Mouse (Mus musculus) CH12.LX (cell line): ENCODE data around the gene Gm45618. TPM values are rescaled to one million over a fixed set of nuclear protein-coding genes. Genes with fewer than 3 reads are reported as not detected.

Source experiments
- DNase-seq: peaks from one replicate; pipeline ENCODE4 v3.0.0-alpha.2; 2013; ENCODE audit errors: extremely low read depth
- H3K27ac ChIP-seq: 2 replicates; pipeline ENCODE4 v1.5.1; 2012; ENCODE audit warnings: low read depth, mild to moderate bottlenecking, control low read depth, moderate library complexity; ENCODE audit not compliant: insufficient read depth
- H3K27me3 ChIP-seq: replicated peaks from 2 replicates; pipeline ENCODE3; 2012; ENCODE audit warnings: inconsistent platforms
- H3K36me3 ChIP-seq, 2 experiments: replicated peaks in 1 of 2; 2 replicates each; pipeline versions ENCODE3 to v1.6.1; 2012; ENCODE audit warnings: inconsistent platforms in 1 of 2, low read length in 1 of 2, mild to moderate bottlenecking in 1 of 2, mixed read lengths in 1 of 2, moderate library complexity in 1 of 2; ENCODE audit not compliant: control insufficient read depth in 1 of 2, insufficient read depth in 1 of 2
- H3K4me1 ChIP-seq, 2 experiments: 2 replicates each; pipeline ENCODE4 v1.6.1; 2012; ENCODE audit warnings: inconsistent platforms in 1 of 2, moderate library complexity in 1 of 2; ENCODE audit not compliant: insufficient read depth in 2 of 2, control insufficient read depth in 1 of 2
- H3K4me2 ChIP-seq: 2 replicates; pipeline ENCODE4 v1.6.1; 2012; ENCODE audit warnings: low read depth, mild to moderate bottlenecking, control low read depth; ENCODE audit not compliant: poor library complexity, insufficient read depth, severe bottlenecking
- H3K4me3 ChIP-seq, 3 experiments: fragments of 150-350 bp in 1 of 3; sonication (generic) in 1 of 3; replicated peaks in 1 of 3; 2 replicates each; pipeline versions ENCODE3 to v1.5.1; 2011 to 2012; ENCODE audit warnings: low read depth in 2 of 3, low read length in 2 of 3, mild to moderate bottlenecking in 2 of 3, moderate library complexity in 2 of 3, control low read depth in 1 of 3, improper control_type of control experiment in 1 of 3, inconsistent platforms in 1 of 3, mixed read lengths in 1 of 3; ENCODE audit not compliant: poor library complexity in 1 of 3
- H3K79me2 ChIP-seq: replicated peaks from 2 replicates; pipeline ENCODE4 v1.6.1; 2012; ENCODE audit warnings: mild to moderate bottlenecking, moderate library complexity; ENCODE audit not compliant: control insufficient read depth, poor library complexity, insufficient read depth, severe bottlenecking; ENCODE audit errors: extremely low read depth
- H3K9ac ChIP-seq: 2 replicates; pipeline ENCODE4 v1.6.1; 2012; ENCODE audit warnings: low read depth, mild to moderate bottlenecking, control low read depth, moderate library complexity; ENCODE audit not compliant: insufficient read depth
- H3K9me3 ChIP-seq: replicated peaks from 2 replicates; pipeline ENCODE3; 2012; ENCODE audit warnings: low read length, inconsistent platforms, mixed read lengths
- BHLHE40 ChIP-seq: IDR thresholded peaks from 2 replicates; pipeline ENCODE4 v1.6.1; 2011; ENCODE audit warnings: mild to moderate bottlenecking, low read depth, low read length, improper control_type of control experiment
- CHD1 ChIP-seq: IDR thresholded peaks from 2 replicates; pipeline ENCODE4 v1.6.1; 2012; ENCODE audit warnings: low read depth, low read length, improper control_type of control experiment, inconsistent platforms
- CHD2 ChIP-seq: IDR thresholded peaks from 2 replicates; pipeline ENCODE4 v1.6.1; 2011; ENCODE audit warnings: low read length, improper control_type of control experiment
- E2F4 ChIP-seq: IDR thresholded peaks from 2 replicates; pipeline ENCODE4 v1.6.1; 2011; ENCODE audit warnings: low read depth, low read length, improper control_type of control experiment; ENCODE audit not compliant: insufficient replicate concordance
- ELF1 ChIP-seq: IDR thresholded peaks from 2 replicates; pipeline ENCODE4 v1.6.1; 2014; ENCODE audit warnings: low read depth, mild to moderate bottlenecking, inconsistent platforms, low read length, improper control_type of control experiment
- EP300 ChIP-seq: IDR thresholded peaks from 2 replicates; pipeline ENCODE4 v1.6.1; 2011; ENCODE audit warnings: low read length, improper control_type of control experiment
- ETS1 ChIP-seq: conservative IDR thresholded peaks from 2 replicates; pipeline ENCODE4 v1.6.1; 2012; ENCODE audit warnings: low read depth, mild to moderate bottlenecking, inconsistent platforms, low read length, improper control_type of control experiment, moderate library complexity
- GABPA ChIP-seq: IDR thresholded peaks from 2 replicates; pipeline ENCODE4 v1.6.1; 2012; ENCODE audit warnings: low read depth, low read length, improper control_type of control experiment, inconsistent platforms; ENCODE audit not compliant: insufficient replicate concordance
- HCFC1 ChIP-seq: IDR thresholded peaks from 2 replicates; pipeline ENCODE4 v1.6.1; 2012; ENCODE audit warnings: low read depth, mild to moderate bottlenecking, inconsistent platforms, low read length, improper control_type of control experiment
- IRF4 ChIP-seq: IDR thresholded peaks from 2 replicates; pipeline ENCODE4 v1.6.1; 2014; ENCODE audit warnings: low read depth, mild to moderate bottlenecking, inconsistent platforms, low read length, improper control_type of control experiment
- JUN ChIP-seq: IDR thresholded peaks from 2 replicates; pipeline ENCODE4 v1.6.1; 2011; ENCODE audit warnings: low read depth, mild to moderate bottlenecking, low read length, improper control_type of control experiment, moderate library complexity; ENCODE audit not compliant: insufficient read depth
- JUND ChIP-seq: conservative IDR thresholded peaks from 2 replicates; pipeline ENCODE4 v1.6.1; 2011; ENCODE audit warnings: low read depth, low read length, improper control_type of control experiment
- MAFK ChIP-seq: IDR thresholded peaks from 2 replicates; pipeline ENCODE4 v1.6.1; 2011; ENCODE audit warnings: low read length, improper control_type of control experiment; ENCODE audit not compliant: insufficient replicate concordance
- MAX ChIP-seq: IDR thresholded peaks from 2 replicates; pipeline ENCODE4 v1.6.1; 2011; ENCODE audit warnings: low read length, improper control_type of control experiment
- MAZ ChIP-seq: IDR thresholded peaks from 2 replicates; pipeline ENCODE4 v1.6.1; 2012; ENCODE audit warnings: low read depth, mild to moderate bottlenecking, inconsistent platforms, low read length, improper control_type of control experiment, moderate library complexity
- MEF2A ChIP-seq: IDR thresholded peaks from 2 replicates; pipeline ENCODE4 v1.6.1; 2014; ENCODE audit warnings: low read depth, mild to moderate bottlenecking, inconsistent platforms, low read length, improper control_type of control experiment, borderline replicate concordance
- NELFE ChIP-seq: IDR thresholded peaks from 2 replicates; pipeline ENCODE4 v1.6.1; 2011; ENCODE audit warnings: low read depth, low read length, improper control_type of control experiment
- PAX5 ChIP-seq: IDR thresholded peaks from 2 replicates; pipeline ENCODE4 v1.6.1; 2012; ENCODE audit warnings: low read length, inconsistent platforms, mixed read lengths
- RCOR1 ChIP-seq: conservative IDR thresholded peaks from 2 replicates; pipeline ENCODE4 v1.6.1; 2012; ENCODE audit warnings: low read depth, mild to moderate bottlenecking, inconsistent platforms, low read length, improper control_type of control experiment
- SIN3A ChIP-seq: IDR thresholded peaks from 2 replicates; pipeline ENCODE4 v1.6.1; 2012; ENCODE audit warnings: low read length, improper control_type of control experiment, inconsistent platforms
- SMC3 ChIP-seq: IDR thresholded peaks from 2 replicates; pipeline ENCODE4 v1.6.1; 2011; ENCODE audit warnings: low read depth, low read length, improper control_type of control experiment
- TBP ChIP-seq: conservative IDR thresholded peaks from 2 replicates; pipeline ENCODE4 v1.6.1; 2011; ENCODE audit warnings: low read depth, low read length, improper control_type of control experiment
- TCF12 ChIP-seq: IDR thresholded peaks from 2 replicates; pipeline ENCODE4 v1.6.1; 2014; ENCODE audit warnings: low read depth, mild to moderate bottlenecking, inconsistent platforms, low read length, improper control_type of control experiment
- UBTF ChIP-seq: IDR thresholded peaks from 2 replicates; pipeline ENCODE4 v1.6.1; 2012; ENCODE audit warnings: low read depth, mild to moderate bottlenecking, inconsistent platforms, low read length, improper control_type of control experiment, moderate library complexity
- USF2 ChIP-seq: conservative IDR thresholded peaks from 2 replicates; pipeline ENCODE4 v1.6.1; 2011; ENCODE audit warnings: low read depth, low read length, improper control_type of control experiment
- ZC3H11A ChIP-seq: IDR thresholded peaks from 2 replicates; pipeline ENCODE4 v1.6.1; 2012; ENCODE audit warnings: low read depth, mild to moderate bottlenecking, inconsistent platforms, low read length, improper control_type of control experiment
- ZKSCAN1 ChIP-seq: IDR thresholded peaks from 2 replicates; pipeline ENCODE4 v1.6.1; 2012; ENCODE audit warnings: low read depth, inconsistent platforms, low read length, improper control_type of control experiment, borderline replicate concordance
- dilution Hi-C: fragments of 300-500 bp; cut with MboI; formaldehyde crosslinking; loops from 2 replicates; pipeline ENCODE4 v1.14.3; 2020; ENCODE audit warnings: low sequenced_read_pairs; ENCODE audit not compliant: extremely low pct_unique_long_range_greater_than_20kb, extremely low pct_ligation_motif_present
- in situ Hi-C: fragments of 300-500 bp; cut with MboI; formaldehyde crosslinking; loops from 3 replicates; pipeline ENCODE4 v1.14.3; 2019; ENCODE audit warnings: low sequenced_read_pairs, low pct_ligation_motif_present, low pct_unique_long_range_greater_than_20kb, mixed read lengths
- polyA plus RNA-seq: library from polyadenylated mRNA; unstranded; fragments of >175 nt; gene quantifications from 2 replicates; pipeline ENCODE4 v1.2.1, GENCODE M21; 2012; ENCODE audit warnings: low read depth; ENCODE audit not compliant: insufficient read length
- total RNA-seq, 2 experiments: library from RNA; depleted of rRNA; stranded (reverse); fragments of 300-350 nt in 1 of 2; fragments of >200 nt in 1 of 2; gene quantifications; 2 replicates each; pipeline ENCODE4 v1.2.3; 2012 to 2014

Gene Gm45618
- total and polyA plus RNA-seq, 3 experiments = not detected

DNA sequence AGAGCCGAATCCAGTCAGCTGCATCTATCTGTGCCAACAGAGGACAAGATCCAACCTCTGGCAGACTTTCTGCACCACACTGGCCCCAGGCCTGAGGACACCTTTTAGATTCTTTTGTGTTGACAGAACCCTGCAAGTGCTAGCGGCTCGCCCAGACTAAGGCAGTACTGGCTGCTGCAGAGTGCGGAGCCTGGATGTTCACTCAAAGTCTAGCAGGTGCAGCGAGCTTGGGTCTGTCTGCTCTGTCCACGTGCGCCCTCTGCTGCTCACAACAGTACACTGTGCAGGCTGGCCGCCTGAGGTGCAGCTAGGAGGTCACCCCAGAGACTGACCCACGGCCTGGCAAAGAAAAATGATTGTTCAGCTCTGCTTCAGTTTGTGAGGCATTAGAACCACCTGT is 22.8 kb downstream of the Gm45618 start (continued):
- TF ChIP-seq MAFK (no peak), RCOR1 (no peak), ZC3H11A (no peak), MAX (peak; percentile 66), JUN (no peak), SIN3A (no peak)

DNA sequence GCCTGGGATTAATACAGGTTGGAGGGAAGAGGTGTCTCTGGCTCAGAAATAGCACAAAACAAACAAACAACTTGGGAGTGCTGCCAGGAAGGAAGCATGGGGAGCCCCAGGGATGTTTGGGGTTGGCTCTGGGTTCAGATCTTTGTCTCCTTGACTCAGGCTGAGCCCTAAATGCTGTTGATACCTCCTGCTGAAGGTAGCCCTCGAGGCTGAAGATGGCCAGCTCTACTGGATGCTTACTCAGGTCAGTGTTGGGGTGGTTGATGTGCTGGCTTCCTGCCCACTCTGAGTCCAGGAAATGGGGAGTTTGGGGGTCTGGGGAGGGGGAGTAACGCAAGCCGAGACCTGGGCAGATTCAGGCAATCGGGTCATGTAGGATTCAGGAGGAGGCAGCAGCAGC is 23.8 kb downstream of the Gm45618 start:
- Histone ChIP-seq H3K4me2 (no peak overlapping the region), H3K4me1 (peaks cover 5 to 19% of the 10 kb centered on the region in 2 experiments; a peak in 3 of 4 replicates), H3K27me3 (peaks cover 94% of the 10 kb centered on the region), H3K9ac (no peak overlapping the region), H3K36me3 (no peaks in the 10 kb centered on the region), H3K79me2 (no peaks in the 10 kb centered on the region), H3K9me3 (no peaks in the 10 kb centered on the region), H3K27ac (no peak overlapping the region), H3K4me3 (no peak overlapping the region)
- in situ Hi-C loops = no loop called here
- DNase-seq = no peak
- dilution Hi-C loops = no loop called here
- TF ChIP-seq CHD1 (no peak), SIN3A (no peak), USF2 (no peak), JUND (no peak), RCOR1 (no peak), IRF4 (no peak), ZKSCAN1 (no peak), MEF2A (no peak)

DNA sequence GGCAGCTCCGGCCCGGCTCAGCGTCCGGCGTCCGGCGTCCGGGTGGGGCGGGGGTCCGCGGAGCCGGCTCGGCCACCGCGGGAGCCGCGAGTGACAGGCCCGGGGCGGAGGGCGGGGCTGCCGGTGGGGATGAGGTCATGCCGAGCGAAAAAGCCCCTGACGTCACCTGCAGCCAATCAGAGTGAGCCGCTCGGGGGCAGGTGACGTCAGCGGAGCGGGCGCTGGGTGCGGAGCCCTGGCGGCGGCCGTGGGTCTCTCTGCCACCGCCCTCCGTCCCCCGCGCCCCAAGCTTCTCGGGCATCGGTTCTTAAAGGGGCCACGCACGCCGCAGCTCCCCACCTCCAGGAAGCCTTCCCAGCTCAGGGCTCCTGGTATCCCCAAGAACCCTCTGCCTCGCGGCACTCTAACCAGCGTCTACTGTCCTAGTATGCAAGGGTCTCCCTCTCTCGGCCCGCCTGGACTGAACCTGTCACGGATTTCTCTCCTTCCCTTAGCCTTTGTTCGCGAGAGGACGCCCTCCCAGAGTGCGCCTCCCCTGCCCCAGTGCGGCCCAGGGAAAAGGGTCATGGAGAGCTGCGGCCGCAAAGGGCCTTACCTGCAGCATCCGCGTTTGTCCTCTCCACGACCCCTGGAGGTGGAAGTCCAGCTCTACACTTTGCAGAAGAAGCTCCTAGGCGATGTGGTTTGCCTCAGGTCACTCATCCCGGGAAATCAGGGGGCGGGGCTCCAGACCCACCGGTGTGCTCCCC is 25.2 kb downstream of the Gm45618 start, which contains the start of gene Dusp8:
Dusp8 (minus strand) TSS at position 661 of the 749 bp plus-strand sequence.
- H3K4me3 ChIP-seq = peak within 1 kb of the TSS; percentile 51 to 78 (median 57)
- H3K79me2 ChIP-seq = no peaks in the 10 kb centered on the region
- peak within 1 kb of the TSS; percentile 92 for H3K4me2 ChIP-seq
- H3K36me3 ChIP-seq = no peaks in the 10 kb centered on the region
- peaks cover 5 to 19% of the 10 kb centered on the region in 2 experiments; a peak in 3 of 4 replicates for H3K4me1 ChIP-seq
- in situ Hi-C loops (no loop called here), dilution Hi-C loops (no loop called here)
- no peak within 1 kb of the TSS for H3K27ac ChIP-seq
- peak; percentile 78 for DNase-seq
- peak within 1 kb of the TSS; percentile 60 for H3K9ac ChIP-seq
- peaks cover 94% of the 10 kb centered on the region for H3K27me3 ChIP-seq
- H3K9me3 ChIP-seq = no peaks in the 10 kb centered on the region
- no peak for TF ChIP-seq SIN3A
- TF ChIP-seq MAFK = no peak
- no peak for TF ChIP-seq IRF4
- peak; percentile 27; the same call in 1 of the 2 replicates for TF ChIP-seq ELF1
- peak; percentile 70 for TF ChIP-seq JUND
- TF ChIP-seq MAZ = peak; percentile 62; the same call in 1 of the 2 replicates
- TF ChIP-seq EP300 = no peak
- no peak for TF ChIP-seq CHD1
- no peak for TF ChIP-seq HCFC1
- no peak for TF ChIP-seq ZKSCAN1
- TF ChIP-seq ETS1 = peak; percentile 26; the same call in 1 of the 2 replicates
- no peak; the same call in 1 of the 2 replicates for TF ChIP-seq TCF12
- no peak for TF ChIP-seq TBP
- TF ChIP-seq UBTF = no peak
- no peak for TF ChIP-seq PAX5
- TF ChIP-seq E2F4 = no peak
- no peak for TF ChIP-seq BHLHE40
- no peak for TF ChIP-seq ZC3H11A
- no peak for TF ChIP-seq USF2
- TF ChIP-seq NELFE = no peak
- TF ChIP-seq MEF2A = peak; percentile 99
- no peak for TF ChIP-seq CHD2
- peak; percentile 47 for TF ChIP-seq SMC3
- TF ChIP-seq GABPA = no peak
